Comparison of ENCODE assay signal across 33 mouse cellular contexts in the genomic region with DNA sequence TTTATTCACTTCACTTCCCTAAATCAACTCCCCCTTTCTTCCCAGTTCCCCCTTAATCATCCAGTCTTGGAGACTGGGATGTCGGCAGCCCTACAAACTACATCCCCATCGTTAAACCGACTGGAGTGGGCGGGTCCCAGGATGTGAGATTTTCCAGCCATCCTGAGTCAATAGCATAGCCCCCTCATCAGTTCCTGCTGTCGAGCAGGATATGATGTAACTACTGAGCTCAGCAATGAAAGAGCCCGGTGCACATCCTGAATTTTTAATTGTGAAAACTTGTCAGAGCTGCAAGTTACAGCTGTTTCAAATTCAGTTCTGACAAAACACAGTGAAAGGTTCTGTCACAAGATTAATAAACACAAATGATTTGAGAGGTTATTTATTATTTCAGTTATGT.
A peak's percentile ranks its signal among the peaks of the same experiment; 100 is the strongest.
DNase-seq lines count a peak whose midpoint lies in the region; ATAC-seq and TF ChIP-seq lines count a peak whose summit lies in the region.
"Had no signal": no experiment of that assay in that cellular context is flagged by ENCODE, and none has a peak within 500 bp of the region (broad histone marks: within the 10 kb centered on the region; RNA-seq: fewer than 3 reads in every experiment).

No protein-coding gene starts in this region.

- TF ChIP-seq POLR2A in embryonic fibroblast, embryonic 13.5 days (IDR thresholded peaks at IDR 0.05; ENCODE audit: low read depth, low read length) = no peak
- no peak for TF ChIP-seq POLR2A in myocyte (IDR thresholded peaks at IDR 0.05; ENCODE audit: insufficient read length, low read depth)

- WGBS in embryonic facial prominence, embryonic 11.5 days = 66% methylated on average over 6 of the region's 6 CpGs
- 69% methylated on average over 6 of the region's 6 CpGs for WGBS in embryonic facial prominence, embryonic 10.5 days
- 27% methylated on average over 6 of the region's 6 CpGs for WGBS in lung, postnatal 0 days

- DNase-seq in embryonic facial prominence, embryonic 11.5 days (ENCODE audit: low spot score) = peak; percentile 41
- no peak for DNase-seq in embryonic facial prominence, embryonic 10.5 days (ENCODE audit: low spot score)
- DNase-seq in lung, postnatal 0 days (ENCODE audit: low spot score) = peak; percentile 41
- DNase-seq in lung, postnatal 10 days = no peak
- DNase-seq in adrenal gland, adult 18-20 months (ENCODE audit: low spot score in 2 of 2) = no peak
- DNase-seq in adrenal gland, postnatal 36 days = no peak
- DNase-seq: adrenal gland, adult 8-10 months; cerebellum, adult 18-20 months; cerebellum, postnatal 14 days; embryo, embryonic 11 days; heart, postnatal 36 days; kidney, adult 8-10 months; kidney, postnatal 25 days; layer of hippocampus, adult 9-11 months; liver, embryonic 13.5 days; midbrain, embryonic 14.5 days; retina, postnatal 1 day; right cerebral cortex, postnatal 25 days; spleen, adult 18-20 months; thymus, adult 18-20 months; thymus, postnatal 4 days had no signal

- no peak overlapping the region for H3K4me2 ChIP-seq in embryonic facial prominence, embryonic 11.5 days (ENCODE audit: low read depth, low read length)
- no peak overlapping the region for H3K4me2 ChIP-seq in lung, postnatal 0 days (replicated peaks; ENCODE audit: low read depth, low read length)
- no peak overlapping the region for H3K4me2 ChIP-seq in myocyte (ENCODE audit: low read depth)
- H3K4me2 ChIP-seq: embryonic facial prominence, embryonic 15.5 days; heart, embryonic 15.5 days; hindbrain, embryonic 14.5 days; limb, embryonic 13.5 days; liver, embryonic 13.5 days; lung, embryonic 15.5 days; neural tube, embryonic 13.5 days had no signal

- H3K4me3 ChIP-seq in embryonic facial prominence, embryonic 11.5 days (ENCODE audit: low read depth, low read length) = no peak overlapping the region
- no peak overlapping the region for H3K4me3 ChIP-seq in embryonic facial prominence, embryonic 10.5 days
- no peak overlapping the region for H3K4me3 ChIP-seq in lung, postnatal 0 days (ENCODE audit: low read depth, low read length)
- H3K4me3 ChIP-seq in embryonic fibroblast, embryonic 13.5 days (ENCODE audit: insufficient read depth, low read length) = no peak overlapping the region
- no peak overlapping the region for H3K4me3 ChIP-seq in myocyte
- H3K4me3 ChIP-seq: embryonic facial prominence, embryonic 15.5 days; heart, embryonic 15.5 days; limb, embryonic 13.5 days; liver, embryonic 13.5 days; lung, embryonic 15.5 days; megakaryocyte, embryonic 14.5 days; neural tube, embryonic 13.5 days had no signal

- H3K27me3 ChIP-seq in embryonic facial prominence, embryonic 11.5 days (ENCODE audit: control insufficient read depth, insufficient read depth, low read length) = no peaks in the 10 kb centered on the region
- no peaks in the 10 kb centered on the region for H3K27me3 ChIP-seq in embryonic facial prominence, embryonic 10.5 days (replicated peaks; ENCODE audit: low read depth, poor library complexity, severe bottlenecking)
- no peaks in the 10 kb centered on the region for H3K27me3 ChIP-seq in lung, postnatal 0 days (replicated peaks; ENCODE audit: insufficient read depth, low read length)
- no peaks in the 10 kb centered on the region for H3K27me3 ChIP-seq in myocyte (ENCODE audit: control insufficient read depth, insufficient read depth, insufficient read length)
- H3K27me3 ChIP-seq: embryonic facial prominence, embryonic 15.5 days; heart, embryonic 15.5 days; limb, embryonic 13.5 days; liver, embryonic 13.5 days; lung, embryonic 15.5 days; megakaryocyte, embryonic 14.5 days; neural tube, embryonic 13.5 days had no signal

- no peak for TF ChIP-seq CTCF in lung, postnatal 0 days (IDR thresholded peaks at IDR 0.05)
- no peak for TF ChIP-seq CTCF in embryonic fibroblast, embryonic 13.5 days (IDR thresholded peaks at IDR 0.05; ENCODE audit: borderline replicate concordance, insufficient read depth, low read length)

- no peaks in the 10 kb centered on the region for H3K79me2 ChIP-seq in myocyte (ENCODE audit: control insufficient read depth, insufficient read depth)

- H3K4me1 ChIP-seq in embryonic facial prominence, embryonic 11.5 days (ENCODE audit: control insufficient read depth, insufficient read depth, low read length) = no peaks in the 10 kb centered on the region
- H3K4me1 ChIP-seq in embryonic facial prominence, embryonic 10.5 days = peaks cover 9% of the 10 kb centered on the region
- no peaks in the 10 kb centered on the region for H3K4me1 ChIP-seq in lung, postnatal 0 days (ENCODE audit: insufficient read depth, low read depth, low read length)
- peaks cover 2% of the 10 kb centered on the region for H3K4me1 ChIP-seq in embryonic fibroblast, embryonic 13.5 days (ENCODE audit: control insufficient read depth, insufficient read depth, low read length)
- H3K4me1 ChIP-seq: megakaryocyte, embryonic 14.5 days; neural tube, embryonic 13.5 days had no signal

- H3ac ChIP-seq in myocyte (ENCODE audit: control insufficient read depth, insufficient read length) = no peak overlapping the region

- TF ChIP-seq EP300 in lung, postnatal 0 days (IDR thresholded peaks at IDR 0.05) = no peak

- ATAC-seq in embryonic facial prominence, embryonic 11.5 days (replicated peaks; ENCODE audit: insufficient number of reproducible peaks, low FRiP score, low TSS enrichment, low read depth) = no peak
- peak; percentile 41; the same call in 1 of the 2 replicates for ATAC-seq in lung, postnatal 0 days
- ATAC-seq: CD4-positive, CD25-positive, alpha-beta regulatory T cell, adult 4 months; forebrain, embryonic 16.5 days; inflammation-experienced regulatory T-cells, adult 6 months had no signal

- no peaks in the 10 kb centered on the region for H3K9me3 ChIP-seq in embryonic facial prominence, embryonic 11.5 days (replicated peaks; ENCODE audit: control insufficient read depth, low read length)
- H3K9me3 ChIP-seq in embryonic facial prominence, embryonic 10.5 days = no peaks in the 10 kb centered on the region
- no peaks in the 10 kb centered on the region for H3K9me3 ChIP-seq in lung, postnatal 0 days (ENCODE audit: low read length)
- H3K9me3 ChIP-seq: embryonic facial prominence, embryonic 15.5 days; heart, embryonic 15.5 days; limb, embryonic 13.5 days; liver, embryonic 13.5 days; lung, embryonic 15.5 days; megakaryocyte, embryonic 14.5 days; neural tube, embryonic 13.5 days had no signal

- H3K27ac ChIP-seq in embryonic facial prominence, embryonic 11.5 days (replicated peaks; ENCODE audit: low read depth, low read length) = no peak overlapping the region
- H3K27ac ChIP-seq in embryonic facial prominence, embryonic 10.5 days (replicated peaks) = no peak overlapping the region
- H3K27ac ChIP-seq in lung, postnatal 0 days (ENCODE audit: low read length) = no peak overlapping the region
- H3K27ac ChIP-seq in embryonic fibroblast, embryonic 13.5 days (ENCODE audit: insufficient read depth, low read length) = peak overlapping the region; percentile 49; the same call in 1 of the 2 replicates
- H3K27ac ChIP-seq: embryonic facial prominence, embryonic 15.5 days; heart, embryonic 15.5 days; hindbrain, embryonic 14.5 days; limb, embryonic 13.5 days; liver, embryonic 13.5 days; lung, embryonic 15.5 days; neural tube, embryonic 13.5 days had no signal

- H3K36me3 ChIP-seq in embryonic facial prominence, embryonic 11.5 days (replicated peaks; ENCODE audit: control insufficient read depth, insufficient read depth, low read depth, low read length) = no peaks in the 10 kb centered on the region
- no peaks in the 10 kb centered on the region for H3K36me3 ChIP-seq in embryonic facial prominence, embryonic 10.5 days (replicated peaks)
- H3K36me3 ChIP-seq in lung, postnatal 0 days (ENCODE audit: insufficient read depth, low read length) = no peaks in the 10 kb centered on the region
- H3K36me3 ChIP-seq in myocyte (ENCODE audit: control insufficient read depth, insufficient read depth) = no peaks in the 10 kb centered on the region
- H3K36me3 ChIP-seq: embryonic facial prominence, embryonic 15.5 days; heart, embryonic 15.5 days; limb, embryonic 13.5 days; liver, embryonic 13.5 days; lung, embryonic 15.5 days; neural tube, embryonic 13.5 days had no signal

- H3K9ac ChIP-seq in embryonic facial prominence, embryonic 11.5 days (replicated peaks; ENCODE audit: low read length) = no peak overlapping the region
- no peak overlapping the region for H3K9ac ChIP-seq in lung, postnatal 0 days (replicated peaks; ENCODE audit: low read depth)
- H3K9ac ChIP-seq: embryonic facial prominence, embryonic 15.5 days; heart, embryonic 15.5 days; hindbrain, embryonic 14.5 days; limb, embryonic 13.5 days; liver, embryonic 13.5 days; lung, embryonic 15.5 days; neural tube, embryonic 13.5 days had no signal

TF ChIP-seq in myocyte, 11 proteins besides CTCF, POLR2A, EP300 and RAD21:
- TF ChIP-seq REST (IDR thresholded peaks at IDR 0.05; ENCODE audit: insufficient read depth, insufficient read length) = no peak
- TF ChIP-seq SRF (IDR thresholded peaks at IDR 0.05; ENCODE audit: control insufficient read depth, insufficient read length, low read depth) = no peak
- no peak for TF ChIP-seq USF1 (IDR thresholded peaks at IDR 0.05; ENCODE audit: low read depth)
- no peak for TF ChIP-seq MAX (IDR thresholded peaks at IDR 0.05; ENCODE audit: low read depth)
- peak; percentile 83 for TF ChIP-seq CEBPB (IDR thresholded peaks at IDR 0.05; ENCODE audit: insufficient read depth, poor library complexity, severe bottlenecking)
- TF ChIP-seq MYOG (IDR thresholded peaks at IDR 0.05; ENCODE audit: control insufficient read depth in 1 of 3, insufficient read depth in 1 of 3, insufficient read length in 2 of 3, low read depth in 2 of 3) = no peak

Comparison
In these comparisons a context has a peak if more than half of its experiments do, and no peak if none do; other contexts are left out.
1. DNase-seq: peak in embryonic facial prominence, embryonic 11.5 days (single experiment) and lung, postnatal 0 days (single experiment); none in embryonic facial prominence, embryonic 10.5 days (single experiment), lung, postnatal 10 days (single experiment), adrenal gland, adult 18-20 months (0 of 2) and adrenal gland, postnatal 36 days (0 of 2).